Mouse (Mus musculus): ENCODE measurements at regions not wholly inside any gene's neighbourhood (a gene's known extent, or its start where the extent isn't known, plus 50 kb on each side); places are given as distances from the start of the nearest gene placed in this dataset.

GRCm38 (mm10) chr2:131739022-131739421, 120.5 kb downstream of the Erv3 start:
- no peak for DNase-seq (ENCODE audit: low spot score in 2 of 2)

GRCm38 (mm10) chr2:131734740-131735378, 124.7 kb downstream of the Erv3 start:
- DNase-seq (ENCODE audit: low spot score in 2 of 2) = no peak

- no peak for DNase-seq (ENCODE audit: low spot score in 2 of 2)
These were observed 133.0 kb downstream of the Erv3 start for GRCm38 (mm10) chr2:131726533-131726932.

GRCm38 (mm10) chr2:131721631-131722545, 137.7 kb downstream of the Erv3 start:
- no peak for DNase-seq (ENCODE audit: low spot score in 2 of 2)

GRCm38 (mm10) chr2:131717561-131717960, 142.0 kb downstream of the Erv3 start:
- no peak for DNase-seq (ENCODE audit: low spot score in 2 of 2)

- DNase-seq (ENCODE audit: low spot score in 2 of 2) = no peak
These were observed 142.7 kb downstream of the Erv3 start for GRCm38 (mm10) chr2:131716841-131717240.

- DNase-seq (ENCODE audit: low spot score in 2 of 2) = no peak
These were observed 144.2 kb downstream of the Erv3 start for GRCm38 (mm10) chr2:131715381-131715780.

- no peak for DNase-seq (ENCODE audit: low spot score in 2 of 2)
These were observed 147.7 kb downstream of the Erv3 start for GRCm38 (mm10) chr2:131711886-131712285.

GRCm38 (mm10) chr2:131706565-131706964, 144.5 kb upstream of the Adra1d start:
- no peak for DNase-seq (ENCODE audit: low spot score in 2 of 2)

- no peak for DNase-seq (ENCODE audit: low spot score in 2 of 2)
These were observed 142.3 kb upstream of the Adra1d start for GRCm38 (mm10) chr2:131704406-131704805.

GRCm38 (mm10) chr2:131702146-131702545, 140.1 kb upstream of the Adra1d start:
- no peak for DNase-seq (ENCODE audit: low spot score in 2 of 2)

- DNase-seq (ENCODE audit: low spot score in 2 of 2) = no peak
These were observed 137.7 kb upstream of the Adra1d start for GRCm38 (mm10) chr2:131699798-131700197.

- no peak for DNase-seq (ENCODE audit: low spot score in 2 of 2)
These were observed 136.2 kb upstream of the Adra1d start for GRCm38 (mm10) chr2:131698008-131698965.

- DNase-seq (ENCODE audit: low spot score in 2 of 2) = no peak
These were observed 134.2 kb upstream of the Adra1d start for GRCm38 (mm10) chr2:131696307-131696706.

GRCm38 (mm10) chr2:131689996-131690395, 127.9 kb upstream of the Adra1d start:
- DNase-seq (ENCODE audit: low spot score in 2 of 2) = no peak

GRCm38 (mm10) chr2:131688282-131688681, 126.2 kb upstream of the Adra1d start:
- DNase-seq (ENCODE audit: low spot score in 2 of 2) = no peak

GRCm38 (mm10) chr2:131687449-131687848, 125.4 kb upstream of the Adra1d start:
- DNase-seq (ENCODE audit: low spot score in 2 of 2) = no peak

GRCm38 (mm10) chr2:131686748-131687147, 124.7 kb upstream of the Adra1d start:
- no peak for DNase-seq (ENCODE audit: low spot score in 2 of 2)

GRCm38 (mm10) chr2:131685326-131685725, 123.2 kb upstream of the Adra1d start:
- no peak for DNase-seq (ENCODE audit: low spot score in 2 of 2)

GRCm38 (mm10) chr2:131683734-131684133, 121.7 kb upstream of the Adra1d start:
- DNase-seq (ENCODE audit: low spot score in 2 of 2) = no peak

GRCm38 (mm10) chr2:131678484-131678883, 116.4 kb upstream of the Adra1d start:
- no peak for DNase-seq (ENCODE audit: low spot score in 2 of 2)

GRCm38 (mm10) chr2:131676736-131677135, 114.7 kb upstream of the Adra1d start:
- DNase-seq (ENCODE audit: low spot score in 2 of 2) = no peak
